Mouse (Mus musculus): Measurements from ENCODE around the gene Gm45234.

- TF ChIP-seq CTCF (IDR thresholded peaks at IDR 0.05; ENCODE audit: low read depth) (no peak), EP300 (optimal IDR thresholded peaks at IDR 0.05) (no peak)
These were observed 27.2 kb downstream of the Gm45234 start for GRCm38 (mm10) chr6:124728621-124729020.
